Mouse (Mus musculus) ES-Bruce4 (cell line): ENCODE results near the gene Il27.

Experiments used
- EP300 ChIP-seq: IDR thresholded peaks from 2 replicates; pipeline ENCODE4 v1.6.1; 2011; ENCODE audit warnings: low read depth, low read length; ENCODE audit not compliant: insufficient read depth
- POLR2A ChIP-seq: IDR thresholded peaks from one replicate; pipeline ENCODE4 v1.8.1; 2011; ENCODE audit warnings: low read length; ENCODE audit not compliant: insufficient read depth

DNA sequence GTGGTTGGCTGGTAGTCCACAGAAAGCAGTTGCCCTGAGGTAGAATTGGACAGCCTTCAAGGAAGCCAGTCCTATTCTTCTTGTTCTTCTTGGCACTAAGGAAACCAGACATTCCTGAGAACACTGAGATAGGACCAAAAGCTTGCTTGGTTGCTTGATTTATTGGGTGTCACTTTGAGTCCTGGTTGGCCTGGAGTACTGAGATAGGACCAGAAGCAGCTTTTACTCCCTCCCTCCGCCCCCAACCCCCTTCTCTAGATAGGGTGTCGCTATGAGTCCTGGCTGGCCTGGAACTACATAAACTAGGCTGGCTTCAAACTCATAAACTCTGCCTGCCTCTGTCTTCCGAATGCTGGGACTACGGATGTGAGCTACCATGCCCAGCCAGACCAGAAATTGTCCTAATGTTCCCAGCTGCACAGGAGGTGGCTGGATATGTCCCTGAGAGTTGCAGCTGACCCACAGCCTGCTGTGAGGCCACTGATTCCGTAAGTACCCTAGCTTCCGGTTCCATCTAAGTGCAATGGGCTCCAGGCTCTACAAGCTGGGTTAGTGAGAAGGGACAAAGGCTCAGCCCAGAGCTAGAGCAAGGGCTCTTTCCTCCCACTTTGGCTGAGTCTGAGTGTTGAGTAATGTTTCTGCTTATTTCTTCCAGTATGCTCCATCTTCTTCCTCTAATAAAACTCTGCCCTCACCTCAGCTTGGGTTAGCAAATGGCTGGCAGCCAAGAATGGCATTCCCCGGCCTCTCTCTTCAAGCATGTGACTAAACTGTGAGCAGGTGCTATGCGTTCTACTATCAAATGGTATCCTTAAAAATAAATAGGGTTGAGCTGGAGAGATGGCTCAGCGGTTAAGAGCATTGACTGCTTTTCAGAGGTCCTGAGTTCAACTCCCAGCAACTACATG is 27.0 kb upstream of the Il27 start:
- no peak for TF ChIP-seq POLR2A
- TF ChIP-seq EP300: no peak
